Mouse (Mus musculus): ENCODE results near the gene Krt10. TPM values are rescaled to one million over a fixed set of nuclear protein-coding genes. Genes with fewer than 3 reads are reported as not detected.

Krt10 gene
- total and polyA plus RNA-seq, 3 experiments, result not detected

DNA sequence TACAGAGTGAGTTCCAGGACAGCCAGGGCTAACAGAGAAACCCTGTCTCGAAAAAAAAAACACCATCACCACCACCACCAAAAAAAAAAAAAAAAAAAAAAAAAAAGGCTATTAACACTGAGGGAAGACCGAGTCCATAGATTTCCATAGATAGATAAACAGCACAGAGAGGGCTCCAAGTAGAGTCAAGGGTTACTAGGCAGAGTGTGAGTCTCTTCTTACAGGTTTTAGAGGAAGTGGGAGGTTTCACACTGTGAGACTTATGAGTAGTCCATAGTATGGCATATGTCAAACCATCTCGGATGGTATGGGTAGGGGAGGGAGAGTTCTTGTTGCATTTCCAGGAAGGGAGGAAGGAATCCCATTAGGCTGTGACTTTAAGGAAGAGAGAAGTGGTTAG, 8.9 kb upstream of the Krt10 start (continued):
- TF ChIP-seq MYC (IDR thresholded peaks at IDR 0.05; ENCODE audit: low read depth, low read length) (peak; percentile 50), HCFC1 (IDR thresholded peaks at IDR 0.05; ENCODE audit: low read depth, low read length) (peak; percentile 31)

DNA sequence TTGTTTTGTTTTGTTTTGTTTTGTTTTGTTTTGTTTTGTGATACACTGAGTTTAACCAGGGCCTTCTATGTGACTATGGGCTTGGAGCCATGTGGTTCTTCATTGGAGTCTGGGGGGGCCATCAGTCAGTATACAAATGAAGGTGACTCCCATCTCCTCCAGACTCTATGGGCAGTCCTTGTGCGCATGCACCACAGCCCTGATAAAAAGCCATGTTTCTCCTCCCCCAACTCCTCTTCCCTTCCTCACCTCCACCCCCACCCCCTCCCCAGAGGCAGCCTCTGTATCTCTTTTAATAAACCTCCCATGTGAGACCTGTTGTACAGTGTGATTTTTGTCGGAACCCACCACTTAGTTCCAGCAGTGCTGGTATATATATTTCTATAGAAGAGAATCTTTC, 7.5 kb upstream of the Krt10 start:
- TF ChIP-seq NRF1 (IDR thresholded peaks at IDR 0.05; ENCODE audit: insufficient read depth, low read depth, low read length, poor library complexity, severe bottlenecking), result peak; percentile 66
- TF ChIP-seq HCFC1 (IDR thresholded peaks at IDR 0.05; ENCODE audit: low read depth, low read length), result no peak

DNA sequence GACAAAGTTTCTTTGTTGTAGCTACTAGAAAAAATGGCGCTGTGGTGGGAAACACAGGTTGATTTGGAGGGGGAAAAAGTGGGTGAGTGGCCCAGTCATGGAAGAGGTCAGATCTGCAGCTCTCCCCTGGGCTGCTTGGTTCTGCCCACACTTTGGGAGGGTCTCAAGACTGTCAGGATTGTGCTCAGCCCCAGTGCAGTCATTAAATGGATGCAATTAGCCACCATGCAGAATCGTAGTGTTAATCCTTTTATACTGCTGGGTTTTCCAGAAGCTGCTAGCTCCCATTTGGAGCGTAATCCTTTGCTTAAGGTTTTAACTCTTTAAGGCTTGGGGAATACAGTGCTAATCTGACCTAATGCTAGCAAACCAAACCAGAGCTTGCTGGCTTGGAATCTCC, 6.9 kb upstream of the Krt10 start:
- H3K4me1 ChIP-seq (ENCODE audit: control insufficient read depth in 1 of 2, insufficient read depth in 2 of 2, low read length in 2 of 2), result peaks cover 0 to 21% of the 10 kb centered on the region in 2 experiments; a peak in 3 of 4 replicates
- H3K9me3 ChIP-seq (replicated peaks; ENCODE audit: insufficient read depth, low read length), result no peaks in the 10 kb centered on the region
- H3K9ac ChIP-seq (ENCODE audit: control insufficient read depth, low read depth, low read length, poor library complexity, severe bottlenecking), result no peak overlapping the region
- no peak for DNase-seq (ENCODE audit: low read depth, low spot score)
- H3K79me2 ChIP-seq (ENCODE audit: control insufficient read depth, insufficient read depth, low read length, poor library complexity), result peaks cover 2% of the 10 kb centered on the region; the same call in 1 of the 2 replicates
- no peak overlapping the region for H3K27ac ChIP-seq (ENCODE audit: control insufficient read depth, low read depth, low read length)
- TF ChIP-seq MAFK (IDR thresholded peaks at IDR 0.05; ENCODE audit: borderline replicate concordance, low read depth, low read length) (no peak), MYC (IDR thresholded peaks at IDR 0.05; ENCODE audit: low read depth, low read length) (no peak), UBTF (IDR thresholded peaks at IDR 0.05; ENCODE audit: borderline replicate concordance, insufficient read depth, low read depth, low read length) (no peak), USF1 (IDR thresholded peaks at IDR 0.05; ENCODE audit: low read depth, low read length) (no peak), ZKSCAN1 (IDR thresholded peaks at IDR 0.05; ENCODE audit: low read depth, low read length) (no peak), NRF1 (IDR thresholded peaks at IDR 0.05; ENCODE audit: insufficient read depth, low read depth, low read length, poor library complexity, severe bottlenecking) (no peak), GABPA (IDR thresholded peaks at IDR 0.05; ENCODE audit: low read depth, low read length) (no peak), MAX (IDR thresholded peaks at IDR 0.05; ENCODE audit: low read length) (no peak), TCF12 (IDR thresholded peaks at IDR 0.05; ENCODE audit: low read depth, low read length) (no peak), E2F4 (IDR thresholded peaks at IDR 0.05; ENCODE audit: borderline replicate concordance, low read depth, low read length) (no peak), BHLHE40 (IDR thresholded peaks at IDR 0.05; ENCODE audit: borderline replicate concordance, low read depth, low read length) (no peak)
- H3K4me3 ChIP-seq (ENCODE audit: control insufficient read depth in 1 of 2, insufficient read depth in 1 of 2, low read depth in 2 of 2, low read length in 2 of 2), result no peak overlapping the region
- H3K27me3 ChIP-seq (ENCODE audit: control insufficient read depth in 1 of 2, insufficient read depth in 2 of 2, low read length in 2 of 2), result no peaks in the 10 kb centered on the region; a peak in 1 of 4 replicates
- peaks cover 0 to 23% of the 10 kb centered on the region in 2 experiments; a peak in 2 of 4 replicates for H3K36me3 ChIP-seq (ENCODE audit: control insufficient read depth in 1 of 2, insufficient read depth in 2 of 2, low read length in 2 of 2)

More for the DNA sequence above, 7.5 kb upstream of the Krt10 start:
- Histone ChIP-seq H3K4me1 (ENCODE audit: control insufficient read depth in 1 of 2, insufficient read depth in 2 of 2, low read length in 2 of 2) (peaks cover 0 to 21% of the 10 kb centered on the region in 2 experiments; a peak in 3 of 4 replicates), H3K36me3 (ENCODE audit: control insufficient read depth in 1 of 2, insufficient read depth in 2 of 2, low read length in 2 of 2) (peaks cover 0 to 23% of the 10 kb centered on the region in 2 experiments; a peak in 2 of 4 replicates), H3K79me2 (ENCODE audit: control insufficient read depth, insufficient read depth, low read length, poor library complexity) (peaks cover 2% of the 10 kb centered on the region; the same call in 1 of the 2 replicates), H3K27ac (ENCODE audit: control insufficient read depth, low read depth, low read length) (no peak overlapping the region), H3K4me3 (ENCODE audit: control insufficient read depth in 1 of 2, insufficient read depth in 1 of 2, low read depth in 2 of 2, low read length in 2 of 2) (no peak overlapping the region), H3K9ac (ENCODE audit: control insufficient read depth, low read depth, low read length, poor library complexity, severe bottlenecking) (no peak overlapping the region; the same call in 1 of the 2 replicates), H3K27me3 (ENCODE audit: control insufficient read depth in 1 of 2, insufficient read depth in 2 of 2, low read length in 2 of 2) (no peaks in the 10 kb centered on the region), H3K9me3 (replicated peaks; ENCODE audit: insufficient read depth, low read length) (no peaks in the 10 kb centered on the region)
- DNase-seq (ENCODE audit: low read depth, low spot score), result peak; percentile 61

Data from MEL (cell line).